Mouse (Mus musculus): ENCODE results near the gene Olfr1394. TPM values are rescaled to one million over a fixed set of nuclear protein-coding genes. Genes with fewer than 3 reads are reported as not detected.

Olfr1394 gene
- polyA plus RNA-seq, 1 experiment from 2014 or later: not detected

- Histone ChIP-seq H3K9ac (replicated peaks; ENCODE audit: low read depth) (no peak overlapping the region), H3K4me2 (replicated peaks; ENCODE audit: low read depth, low read length) (peak overlapping the region; percentile 6; the same call in 1 of the 2 replicates), H3K4me1 (ENCODE audit: insufficient read depth, low read depth, low read length) (peaks cover 7% of the 10 kb centered on the region; the same call in 1 of the 2 replicates), H3K36me3 (ENCODE audit: insufficient read depth, low read length) (no peaks in the 10 kb centered on the region), H3K9me3 (ENCODE audit: low read length) (no peaks in the 10 kb centered on the region), H3K27ac (ENCODE audit: low read length) (no peak overlapping the region), H3K4me3 (ENCODE audit: low read depth, low read length) (no peak overlapping the region), H3K27me3 (replicated peaks; ENCODE audit: insufficient read depth, low read length) (no peaks in the 10 kb centered on the region)
- TF ChIP-seq EP300 (IDR thresholded peaks at IDR 0.05): no peak
- DNase-seq (ENCODE audit: low spot score): peak; percentile 25
- 60% methylated on average over 6 of the region's 6 CpGs for WGBS
- no peak for ATAC-seq
Observed at GRCm38 (mm10) chr11:49205080-49205590, 51.0 kb downstream of the Olfr1394 start.

- no peak for DNase-seq (ENCODE audit: low spot score)
- Histone ChIP-seq H3K36me3 (ENCODE audit: insufficient read depth, low read length) (no peaks in the 10 kb centered on the region), H3K9me3 (ENCODE audit: low read length) (no peaks in the 10 kb centered on the region), H3K4me2 (replicated peaks; ENCODE audit: low read depth, low read length) (no peak overlapping the region), H3K9ac (replicated peaks; ENCODE audit: low read depth) (no peak overlapping the region), H3K27ac (ENCODE audit: low read length) (no peak overlapping the region), H3K4me3 (ENCODE audit: low read depth, low read length) (no peak overlapping the region), H3K4me1 (ENCODE audit: insufficient read depth, low read depth, low read length) (no peaks in the 10 kb centered on the region; the same call in 1 of the 2 replicates), H3K27me3 (replicated peaks; ENCODE audit: insufficient read depth, low read length) (no peaks in the 10 kb centered on the region)
- ATAC-seq: no peak
- 96% methylated on average over 1 of the region's 1 CpGs for WGBS
- no peak for TF ChIP-seq EP300 (IDR thresholded peaks at IDR 0.05)
- TF ChIP-seq CTCF (IDR thresholded peaks at IDR 0.05): no peak
Observed at GRCm38 (mm10) chr11:49207495-49207894, 53.3 kb downstream of the Olfr1394 start.

Other genes with a start within 250 kb of the Olfr1394 start
- gene Psme2b, start 208.2 kb upstream of the Olfr1394 start, polyA plus RNA-seq (2015; fragmentation: Nextera tagmentation; extraction: Ambion mirVana): 5.0 and 7.2 TPM in 2 replicates
- gene Olfr56, start 175.5 kb upstream of the Olfr1394 start, polyA plus RNA-seq (2015; fragmentation: Nextera tagmentation; extraction: Ambion mirVana): 0.08 and 0.15 TPM in 2 replicates
- 1.6 and 3.1 TPM in 2 replicates for gene 9930111J21Rik1, start 175.0 kb upstream of the Olfr1394 start, polyA plus RNA-seq (2015; fragmentation: Nextera tagmentation; extraction: Ambion mirVana)
- gene Gm12185, start 162.2 kb upstream of the Olfr1394 start, polyA plus RNA-seq (2015; fragmentation: Nextera tagmentation; extraction: Ambion mirVana): 0.17 and 0.20 TPM in 2 replicates
- gene Tgtp1, start 160.2 kb upstream of the Olfr1394 start, polyA plus RNA-seq (2015; fragmentation: Nextera tagmentation; extraction: Ambion mirVana): 3.2 and 9.1 TPM in 2 replicates
- gene 9930111J21Rik2, start 103.1 kb upstream of the Olfr1394 start, polyA plus RNA-seq (2015; fragmentation: Nextera tagmentation; extraction: Ambion mirVana): 1.8 and 3.0 TPM in 2 replicates
- gene Tgtp2, start 90.2 kb upstream of the Olfr1394 start, polyA plus RNA-seq (2015; fragmentation: Nextera tagmentation; extraction: Ambion mirVana): 4.7 and 4.9 TPM in 2 replicates
- 11.7 and 13.1 TPM in 2 replicates for gene Ifi47, start 77.8 kb upstream of the Olfr1394 start, polyA plus RNA-seq (2015; fragmentation: Nextera tagmentation; extraction: Ambion mirVana)
- gene Olfr1396, start 39.5 kb upstream of the Olfr1394 start, polyA plus RNA-seq (2015; fragmentation: Nextera tagmentation; extraction: Ambion mirVana): not detected in 2 replicates
- gene Olfr1395, start 12.1 kb upstream of the Olfr1394 start, polyA plus RNA-seq (2015; fragmentation: Nextera tagmentation; extraction: Ambion mirVana): not detected in 2 replicates
- gene Btnl9, start 32.8 kb downstream of the Olfr1394 start, polyA plus RNA-seq (2015; fragmentation: Nextera tagmentation; extraction: Ambion mirVana): 0.56 and 0.82 TPM in 2 replicates
- gene Zfp62, start 48.9 kb downstream of the Olfr1394 start, polyA plus RNA-seq (2015; fragmentation: Nextera tagmentation; extraction: Ambion mirVana): 19.6 and 21.5 TPM in 2 replicates
- 90.2 and 94.5 TPM in 2 replicates for gene Mgat1, start 89.8 kb downstream of the Olfr1394 start, polyA plus RNA-seq (2015; fragmentation: Nextera tagmentation; extraction: Ambion mirVana)
- not detected in 2 replicates for gene Olfr1393, start 123.9 kb downstream of the Olfr1394 start, polyA plus RNA-seq (2015; fragmentation: Nextera tagmentation; extraction: Ambion mirVana)
- 0.05 TPM in 1 of 2 replicates, not detected in the other for gene Olfr1392, start 130.9 kb downstream of the Olfr1394 start, polyA plus RNA-seq (2015; fragmentation: Nextera tagmentation; extraction: Ambion mirVana)
- gene Olfr10, start 150.4 kb downstream of the Olfr1394 start, polyA plus RNA-seq (2015; fragmentation: Nextera tagmentation; extraction: Ambion mirVana): not detected in 2 replicates
- gene Olfr1391, start 168.4 kb downstream of the Olfr1394 start, polyA plus RNA-seq (2015; fragmentation: Nextera tagmentation; extraction: Ambion mirVana): not detected in 2 replicates
- gene Olfr1390, start 180.8 kb downstream of the Olfr1394 start, polyA plus RNA-seq (2015; fragmentation: Nextera tagmentation; extraction: Ambion mirVana): not detected in 2 replicates